Mouse (Mus musculus) neural tube, embryonic 11.5 days (tissue): ENCODE data around the gene Pipox. TPM values are rescaled to one million over a fixed set of nuclear protein-coding genes. Genes with fewer than 3 reads are reported as not detected.

ENCODE experiments used
- ATAC-seq: fragments of 200-750 bp; cut with Nextera tagmentation; 2 replicates; pipeline ENCODE4 v1.8.0; 2017; ENCODE audit warnings: moderate number of reproducible peaks, mild to moderate bottlenecking, moderate TSS enrichment, moderate library complexity; ENCODE audit not compliant: insufficient read depth, low FRiP score, low TSS enrichment
- DNase-seq: peaks from one replicate; pipeline ENCODE4 v3.0.0-alpha.2; 2015; ENCODE audit warnings: low spot score
- H3K27ac ChIP-seq: fragments of 300-500 bp; sonication (generic); 2 replicates; pipeline ENCODE4 v1.5.1; 2014; ENCODE audit warnings: low read depth, mild to moderate bottlenecking, low read length
- H3K27me3 ChIP-seq: fragments of 300-500 bp; sonication (generic); 2 replicates; pipeline ENCODE4 v1.6.1; 2014; ENCODE audit warnings: mild to moderate bottlenecking, low read length, mixed read lengths; ENCODE audit not compliant: control insufficient read depth, insufficient read depth
- H3K36me3 ChIP-seq: fragments of 300-500 bp; sonication (generic); 2 replicates; pipeline ENCODE4 v1.6.1; 2014; ENCODE audit warnings: mild to moderate bottlenecking, low read length, moderate library complexity, mixed read lengths; ENCODE audit not compliant: control insufficient read depth, insufficient read depth
- H3K4me1 ChIP-seq: fragments of 300-500 bp; sonication (generic); 2 replicates; pipeline ENCODE4 v1.6.1; 2014; ENCODE audit warnings: low read length, mixed read lengths; ENCODE audit not compliant: control insufficient read depth, insufficient read depth
- H3K4me2 ChIP-seq: fragments of 300-500 bp; sonication (generic); 2 replicates; pipeline ENCODE4 v1.6.1; 2014; ENCODE audit warnings: low read depth, mild to moderate bottlenecking, moderate library complexity
- H3K4me3 ChIP-seq: fragments of 300-500 bp; sonication (generic); 2 replicates; pipeline ENCODE4 v1.5.1; 2014; ENCODE audit warnings: low read depth, low read length
- H3K9ac ChIP-seq: fragments of 300-500 bp; sonication (generic); 2 replicates; pipeline ENCODE4 v1.6.1; 2014; ENCODE audit warnings: mild to moderate bottlenecking, low read length
- H3K9me3 ChIP-seq: fragments of 300-500 bp; sonication (generic); 2 replicates; pipeline ENCODE4 v1.6.1; 2016; ENCODE audit warnings: low read length; ENCODE audit not compliant: control insufficient read depth
- WGBS: fragments of 180-500 bp; shearing (Covaris S2); extraction: QIAGEN DNeasy Blood & Tissue Kit; methylation state at CpG from one replicate; pipeline ENCODE4 v1.1.7; 2014; 5-methylcytosine and 5-hydroxymethylcytosine counted together
- polyA plus RNA-seq: library from polyadenylated mRNA; unstranded; fragments of >200 nt; fragmentation: Nextera tagmentation; extraction: Ambion mirVana; gene quantifications from 2 replicates; pipeline ENCODE4 v1.2.1, GENCODE M21; 2014

Pipox gene
- polyA plus RNA-seq, 1 experiment from 2014 or later, result 4.0 TPM

DNA sequence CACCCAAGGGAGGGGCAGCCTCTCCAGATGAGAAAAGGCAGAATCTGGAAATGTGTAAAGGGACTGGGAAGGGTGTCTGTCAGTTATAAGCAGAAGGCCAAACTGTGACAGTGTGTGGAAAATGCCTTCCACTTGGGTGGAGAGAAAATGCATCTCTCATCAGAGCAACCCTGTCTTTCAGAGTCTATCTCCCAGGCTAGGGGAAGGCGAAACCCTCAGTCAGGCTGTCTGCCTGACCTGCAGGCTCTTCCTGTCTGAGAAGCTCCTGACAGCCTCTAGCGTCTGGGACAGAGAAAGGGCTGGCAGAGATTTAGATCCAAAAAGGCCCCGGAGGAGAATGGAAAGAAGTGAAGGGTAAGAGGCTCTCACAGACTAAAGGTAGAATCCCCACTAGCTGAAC, 9.9 kb upstream of the Pipox start:
- no peak for DNase-seq
- Histone ChIP-seq H3K4me1 (peaks cover 10% of the 10 kb centered on the region; the same call in 1 of the 2 replicates), H3K9me3 (no peaks in the 10 kb centered on the region), H3K4me3 (no peak overlapping the region), H3K4me2 (no peak overlapping the region), H3K36me3 (no peaks in the 10 kb centered on the region), H3K27me3 (peaks cover 8% of the 10 kb centered on the region; the same call in 1 of the 2 replicates), H3K9ac (no peak overlapping the region), H3K27ac (no peak overlapping the region)
- no peak for ATAC-seq
- 46% methylated on average over 3 of the region's 3 CpGs for WGBS

DNA sequence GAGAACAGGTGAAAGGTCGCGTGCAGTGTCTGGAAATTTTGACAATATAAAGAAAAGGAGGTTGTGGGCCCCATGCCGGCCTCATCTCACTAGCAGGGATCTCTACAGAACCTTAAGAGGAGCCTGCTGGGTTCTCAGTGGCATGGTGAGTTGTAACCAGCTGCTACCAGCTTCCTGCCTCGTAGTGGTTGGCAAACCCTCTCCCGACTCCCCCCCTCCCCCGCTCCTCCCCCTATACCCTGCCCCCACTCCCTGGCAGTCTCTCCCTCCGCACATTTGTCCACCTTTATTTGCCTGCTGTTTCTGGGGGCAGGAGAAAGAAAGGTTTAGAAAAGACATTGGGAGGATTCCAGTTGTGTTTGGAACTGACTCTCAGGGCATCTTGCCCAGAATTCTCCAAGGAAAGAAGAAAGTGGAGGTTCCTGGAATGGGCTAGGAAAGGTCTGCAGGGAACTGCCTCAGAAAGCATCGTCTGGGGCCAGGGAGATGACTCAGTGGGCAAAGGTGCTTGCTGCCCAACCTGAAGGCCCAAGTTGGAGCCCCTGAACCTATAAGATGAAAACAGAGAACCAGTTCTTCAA, 8.0 kb upstream of the Pipox start:
- Histone ChIP-seq H3K4me2 (no peak overlapping the region), H3K9me3 (no peaks in the 10 kb centered on the region), H3K27ac (no peak overlapping the region), H3K4me1 (peaks cover 10% of the 10 kb centered on the region; the same call in 1 of the 2 replicates), H3K27me3 (peaks cover 9% of the 10 kb centered on the region), H3K9ac (no peak overlapping the region), H3K36me3 (no peaks in the 10 kb centered on the region), H3K4me3 (no peak overlapping the region)
- no peak for DNase-seq
- ATAC-seq, result no peak
- 47% methylated on average over 8 of the region's 8 CpGs for WGBS

DNA sequence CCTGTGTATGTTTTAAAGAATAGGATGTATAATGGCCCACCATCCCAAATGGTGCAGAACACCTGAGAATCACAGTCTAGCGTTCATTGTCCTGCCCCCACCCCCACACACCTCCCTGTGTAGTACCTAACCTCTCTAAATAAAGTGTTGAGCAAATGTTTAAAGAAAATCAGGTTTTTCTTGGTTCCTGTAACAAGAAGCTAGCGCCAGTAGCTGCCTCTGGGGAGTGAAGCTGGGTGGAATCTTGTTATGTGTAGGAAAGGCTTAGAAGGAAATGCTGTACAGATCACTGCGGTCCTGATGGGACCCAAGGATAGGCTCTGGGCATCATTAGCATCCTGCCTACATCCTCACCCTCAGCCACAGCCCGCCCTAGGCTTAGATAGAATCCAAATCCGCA, 7.5 kb upstream of the Pipox start:
- H3K9me3 ChIP-seq, result no peaks in the 10 kb centered on the region
- peaks cover 7% of the 10 kb centered on the region; the same call in 1 of the 2 replicates for H3K4me1 ChIP-seq
- no peaks in the 10 kb centered on the region for H3K36me3 ChIP-seq
- no peak overlapping the region for H3K4me2 ChIP-seq
- ATAC-seq (no peak), DNase-seq (no peak)
- no peak overlapping the region for H3K9ac ChIP-seq
- H3K27ac ChIP-seq, result no peak overlapping the region
- WGBS, result 64% methylated on average over 5 of the region's 5 CpGs
- peaks cover 11% of the 10 kb centered on the region for H3K27me3 ChIP-seq
- no peak overlapping the region for H3K4me3 ChIP-seq

DNA sequence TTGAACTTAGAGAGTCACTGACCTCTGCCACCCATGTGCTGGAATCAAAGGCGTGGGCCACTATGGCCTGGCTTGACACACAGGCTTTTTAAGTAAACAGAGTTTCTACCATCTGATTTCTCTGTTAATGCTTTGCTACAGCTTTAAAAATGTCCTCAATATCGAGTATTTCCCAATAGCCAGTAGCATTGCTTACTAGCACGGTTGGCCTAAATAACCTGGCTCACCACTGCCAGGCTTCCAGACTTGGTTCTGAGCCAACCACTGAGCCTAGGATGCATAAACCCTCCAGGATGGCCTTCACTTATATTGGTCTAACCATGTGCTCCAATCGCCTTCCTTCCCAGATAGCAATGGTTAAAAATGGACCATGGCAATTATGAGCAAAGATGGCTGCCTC, 6.8 kb upstream of the Pipox start:
- H3K9me3 ChIP-seq, result no peaks in the 10 kb centered on the region
- 90% methylated on average over 4 of the region's 4 CpGs for WGBS
- peaks cover 7% of the 10 kb centered on the region; the same call in 1 of the 2 replicates for H3K4me1 ChIP-seq
- ATAC-seq, result no peak
- H3K36me3 ChIP-seq, result no peaks in the 10 kb centered on the region
- no peak overlapping the region for H3K9ac ChIP-seq
- no peak overlapping the region for H3K4me2 ChIP-seq
- no peak overlapping the region for H3K4me3 ChIP-seq
- no peak for DNase-seq
- peaks cover 14% of the 10 kb centered on the region for H3K27me3 ChIP-seq
- H3K27ac ChIP-seq, result no peak overlapping the region

DNA sequence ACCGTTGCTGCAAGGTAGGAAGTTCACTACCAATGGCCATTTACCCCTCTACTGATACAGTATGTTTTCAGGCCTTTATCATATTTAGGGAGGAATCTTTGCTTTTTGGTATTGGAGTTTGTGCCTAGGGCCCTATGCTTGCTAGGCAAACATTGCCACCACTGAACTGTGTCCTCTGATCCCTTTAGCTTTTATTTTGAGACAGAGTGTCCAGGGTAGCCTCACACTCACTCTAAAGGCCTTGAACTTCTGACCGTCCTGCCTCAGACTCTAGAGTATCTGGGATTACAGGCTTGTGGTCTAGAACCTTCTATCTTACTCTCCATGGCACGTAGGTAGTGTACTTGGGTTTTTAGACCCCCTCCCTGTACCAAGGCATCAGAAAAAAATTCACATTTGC, 6.3 kb upstream of the Pipox start:
- 95% methylated on average over 3 of the region's 3 CpGs for WGBS
- H3K4me3 ChIP-seq, result no peak overlapping the region
- no peak overlapping the region for H3K4me2 ChIP-seq
- ATAC-seq (no peak), DNase-seq (no peak)
- H3K36me3 ChIP-seq, result no peaks in the 10 kb centered on the region
- peaks cover 7% of the 10 kb centered on the region; the same call in 1 of the 2 replicates for H3K4me1 ChIP-seq
- H3K27ac ChIP-seq, result no peak overlapping the region
- no peak overlapping the region for H3K9ac ChIP-seq
- no peaks in the 10 kb centered on the region for H3K9me3 ChIP-seq
- peaks cover 14% of the 10 kb centered on the region for H3K27me3 ChIP-seq

DNA sequence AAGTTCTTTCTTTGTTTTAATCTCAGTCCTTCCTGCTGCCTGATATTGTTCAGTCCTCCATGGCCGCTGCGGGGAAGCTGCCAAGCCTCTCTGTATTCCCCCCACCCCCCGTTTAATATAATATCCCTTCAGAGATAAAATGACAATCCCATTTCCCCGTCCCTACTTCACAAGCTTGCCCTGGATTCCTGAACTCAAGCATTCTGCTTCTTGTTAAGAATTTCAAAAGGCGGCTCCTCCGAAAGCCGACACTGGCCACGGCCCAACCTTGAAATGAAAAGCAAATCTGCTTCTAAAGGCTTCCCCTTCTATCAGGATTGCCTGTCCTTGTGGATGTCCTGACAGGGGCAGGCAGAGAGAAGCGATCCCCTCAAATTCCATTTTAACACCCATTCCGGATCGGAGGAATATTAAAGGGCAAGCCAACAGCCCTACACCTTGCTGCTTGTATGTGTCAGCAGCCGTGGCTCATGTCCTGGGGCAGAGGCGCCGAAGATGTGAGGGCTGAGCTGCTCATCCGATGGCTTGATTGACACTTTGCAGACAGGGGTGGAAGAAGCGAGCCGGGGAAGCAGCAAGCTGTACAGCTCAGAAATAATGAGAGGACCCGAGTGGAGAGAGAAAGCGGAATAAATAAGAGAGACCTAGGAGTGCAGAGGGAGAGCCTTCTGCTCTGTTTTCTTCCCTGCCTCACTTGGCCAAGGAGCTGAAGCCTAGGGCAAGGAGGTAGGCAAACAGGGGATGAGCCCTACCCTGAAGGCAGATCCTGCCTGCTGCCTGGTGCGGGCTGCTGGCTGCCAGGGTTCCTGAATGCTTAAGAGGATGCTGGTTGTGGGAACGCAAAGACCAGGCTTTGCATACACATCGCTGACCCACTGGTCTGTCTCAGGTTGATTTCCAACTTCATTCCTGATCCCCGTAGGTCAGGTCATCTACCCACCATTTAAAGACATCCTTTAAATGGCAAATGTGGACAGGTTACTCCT, 3.2 kb upstream of the Pipox start:
- no peak overlapping the region for H3K27ac ChIP-seq
- peaks cover 21% of the 10 kb centered on the region for H3K4me1 ChIP-seq
- no peaks in the 10 kb centered on the region for H3K9me3 ChIP-seq
- WGBS, result 28% methylated on average over 23 of the region's 23 CpGs
- no peaks in the 10 kb centered on the region for H3K36me3 ChIP-seq
- H3K9ac ChIP-seq, result no peak overlapping the region
- DNase-seq (peak; percentile 33), ATAC-seq (no peak)
- H3K4me2 ChIP-seq, result no peak overlapping the region
- H3K27me3 ChIP-seq, result peaks cover 15% of the 10 kb centered on the region
- H3K4me3 ChIP-seq, result no peak overlapping the region

DNA sequence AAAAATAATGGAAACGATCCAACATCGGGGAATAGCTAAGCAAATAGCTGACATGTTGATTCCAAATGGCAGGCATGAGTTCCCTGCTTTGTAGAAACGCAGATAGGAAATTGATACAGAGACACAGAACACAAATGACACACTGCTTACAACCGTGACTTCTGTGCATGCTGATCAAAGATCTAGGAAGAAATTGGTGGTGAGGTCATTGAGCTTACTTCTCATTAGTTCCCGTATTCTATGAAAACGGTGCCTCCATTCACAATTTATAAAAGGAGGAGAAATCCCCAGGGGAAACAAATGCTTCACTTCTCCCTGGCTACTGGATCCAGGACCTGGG, 2.6 kb upstream of the Pipox start:
- Histone ChIP-seq H3K27ac (no peak overlapping the region), H3K4me1 (peaks cover 21% of the 10 kb centered on the region), H3K36me3 (no peaks in the 10 kb centered on the region), H3K4me3 (no peak overlapping the region), H3K4me2 (no peak overlapping the region), H3K9me3 (no peaks in the 10 kb centered on the region), H3K9ac (no peak overlapping the region), H3K27me3 (peaks cover 16% of the 10 kb centered on the region)
- DNase-seq, result no peak
- no peak for ATAC-seq
- WGBS, result 53% methylated on average over 6 of the region's 6 CpGs

DNA sequence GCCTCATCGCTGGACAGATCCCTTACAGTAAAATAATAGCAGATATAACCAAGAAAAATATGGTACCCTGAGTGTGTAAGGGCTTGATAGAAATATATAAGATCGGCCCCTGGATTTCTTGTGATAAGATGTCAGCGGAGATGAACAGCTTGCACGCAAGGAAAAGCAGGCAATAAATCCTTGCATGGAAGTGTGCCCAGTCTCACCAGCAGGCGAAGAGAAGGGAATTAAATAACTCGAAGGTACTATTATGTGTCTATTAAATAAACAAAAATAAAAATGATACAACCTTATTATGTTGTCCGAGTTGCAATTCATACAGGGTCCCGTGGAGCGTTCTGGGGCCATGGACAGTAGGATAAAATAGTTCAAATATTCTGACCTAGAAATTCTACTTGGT, 2.1 kb upstream of the Pipox start:
- Histone ChIP-seq H3K9me3 (no peaks in the 10 kb centered on the region), H3K4me3 (no peak overlapping the region), H3K4me1 (peaks cover 20% of the 10 kb centered on the region), H3K36me3 (no peaks in the 10 kb centered on the region), H3K27ac (no peak overlapping the region), H3K9ac (no peak overlapping the region), H3K4me2 (no peak overlapping the region), H3K27me3 (peaks cover 17% of the 10 kb centered on the region)
- 80% methylated on average over 9 of the region's 9 CpGs for WGBS
- no peak for ATAC-seq
- no peak for DNase-seq

DNA sequence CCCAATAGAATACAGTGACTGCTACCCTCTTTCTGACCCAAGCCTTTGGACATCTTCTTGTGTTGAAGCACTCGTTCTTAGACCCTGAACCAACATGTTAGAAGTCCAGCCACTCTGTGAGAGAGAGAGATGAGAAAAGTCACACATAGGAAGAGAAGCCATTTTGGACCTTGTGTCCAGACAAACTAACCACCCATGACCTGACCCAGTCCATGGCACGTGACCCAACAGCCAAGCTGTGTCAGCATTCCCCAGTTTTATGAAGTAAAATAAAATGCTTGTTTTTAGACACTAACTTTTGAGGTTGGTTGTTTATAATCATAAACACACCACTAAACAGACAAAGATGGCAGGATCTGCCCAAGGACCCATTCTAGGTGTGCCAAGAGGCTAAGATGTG, 1.1 kb upstream of the Pipox start:
- peaks cover 26% of the 10 kb centered on the region for H3K27me3 ChIP-seq

More for the DNA sequence above, 1.1 kb upstream of the Pipox start:
- Histone ChIP-seq H3K4me3 (no peak overlapping the region), H3K4me1 (peaks cover 22% of the 10 kb centered on the region), H3K9ac (no peak overlapping the region), H3K36me3 (no peaks in the 10 kb centered on the region), H3K27ac (no peak overlapping the region), H3K9me3 (no peaks in the 10 kb centered on the region), H3K4me2 (no peak overlapping the region)
- ATAC-seq (no peak), DNase-seq (no peak)
- 89% methylated on average over 2 of the region's 2 CpGs for WGBS
